Mouse (Mus musculus): ENCODE measurements around the gene Insig1. TPM values are rescaled to one million over a fixed set of nuclear protein-coding genes. Genes with fewer than 3 reads are reported as not detected.

Insig1 gene
- total RNA-seq, 2 experiments from 2014 or later, result 66.4 to 98.6 TPM

DNA sequence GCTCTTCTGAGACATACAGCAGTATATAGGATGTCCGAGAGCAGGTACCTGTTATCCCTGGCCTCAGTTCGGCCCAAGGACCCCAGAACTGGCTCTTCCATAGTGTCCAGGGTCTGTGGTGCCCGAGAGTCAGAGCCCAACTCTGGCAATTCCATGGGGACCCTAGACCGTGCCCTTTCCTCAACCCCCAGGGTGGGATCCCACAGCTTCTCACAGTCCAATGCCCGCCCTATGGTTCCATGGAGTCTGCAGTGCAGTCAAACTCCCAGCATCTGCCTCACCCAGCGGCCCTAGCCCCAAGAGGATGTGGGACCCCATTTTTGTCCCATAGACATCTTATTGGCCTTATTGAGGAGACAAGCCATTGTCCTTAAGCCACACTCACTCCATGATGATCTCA is 36.8 kb downstream of the Insig1 start:
- DNase-seq (ENCODE audit: low spot score in 2 of 2), result no peak
- intact Hi-C loops (cut with DNase I), result no loop called here

DNA sequence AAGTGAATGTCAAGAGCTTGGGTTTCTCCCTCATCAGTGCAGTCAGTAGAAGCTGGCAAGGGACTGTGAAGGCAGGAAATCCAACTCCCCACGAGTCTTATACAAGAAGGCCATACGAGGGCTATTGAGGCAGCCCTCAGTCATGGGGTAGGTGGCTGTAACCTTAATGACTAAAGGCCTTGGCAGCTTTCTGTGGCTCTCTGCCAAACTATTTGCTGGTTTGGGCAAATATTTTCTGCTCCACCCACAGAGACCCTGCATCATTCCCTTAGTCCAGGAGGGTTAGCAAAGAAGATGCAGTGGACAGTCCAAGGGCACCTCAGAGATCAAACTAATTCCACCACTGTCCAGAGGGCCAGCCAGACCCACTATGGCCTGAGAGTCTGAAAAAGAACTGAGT is 39.7 kb downstream of the Insig1 start:
- no peak for DNase-seq (ENCODE audit: low spot score in 2 of 2)

GRCm38 (mm10) chr5:28117251-28117880 is 46.2 kb downstream of the Insig1 start:
- DNase-seq (ENCODE audit: low spot score in 2 of 2), result no peak
- intact Hi-C loops (cut with DNase I), result no loop called here

More for the DNA sequence above, 39.7 kb downstream of the Insig1 start:
- intact Hi-C loops (cut with DNase I), result no loop called here

DNA sequence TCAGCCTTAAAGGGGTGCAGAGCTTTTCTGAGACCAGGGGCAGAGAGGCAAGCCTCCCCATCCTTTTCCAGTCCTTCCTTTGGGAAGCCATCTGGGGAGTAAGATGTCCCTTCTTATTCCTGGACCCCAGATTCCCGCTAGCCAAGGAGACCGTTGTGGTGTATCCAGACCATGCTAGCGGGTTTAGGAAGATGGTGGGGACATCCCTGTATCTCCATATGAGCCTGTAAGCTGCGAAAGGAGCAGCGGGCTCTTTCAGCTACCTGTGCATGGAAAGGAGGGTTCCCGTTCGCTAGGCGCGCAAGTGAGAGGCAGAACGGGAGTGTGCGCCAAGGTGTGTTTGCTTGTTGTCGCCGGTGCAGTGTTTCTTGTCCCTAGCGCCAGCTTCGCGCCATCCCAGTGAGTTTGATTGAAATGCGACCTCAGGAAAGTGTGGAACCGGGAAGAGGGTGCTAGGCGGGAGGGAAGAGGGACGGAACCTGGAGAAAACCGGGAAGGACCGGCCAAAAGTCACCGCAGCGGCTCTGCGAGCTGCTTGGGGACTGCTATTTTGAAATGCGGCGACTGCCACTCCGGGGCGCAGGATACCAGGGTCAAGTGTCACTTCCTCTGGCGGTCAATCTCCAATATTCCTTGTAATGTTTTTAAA is 46.8 kb downstream of the Insig1 start:
- no peak for DNase-seq (ENCODE audit: low spot score in 2 of 2)
- intact Hi-C loops (cut with DNase I), result no loop called here

DNA sequence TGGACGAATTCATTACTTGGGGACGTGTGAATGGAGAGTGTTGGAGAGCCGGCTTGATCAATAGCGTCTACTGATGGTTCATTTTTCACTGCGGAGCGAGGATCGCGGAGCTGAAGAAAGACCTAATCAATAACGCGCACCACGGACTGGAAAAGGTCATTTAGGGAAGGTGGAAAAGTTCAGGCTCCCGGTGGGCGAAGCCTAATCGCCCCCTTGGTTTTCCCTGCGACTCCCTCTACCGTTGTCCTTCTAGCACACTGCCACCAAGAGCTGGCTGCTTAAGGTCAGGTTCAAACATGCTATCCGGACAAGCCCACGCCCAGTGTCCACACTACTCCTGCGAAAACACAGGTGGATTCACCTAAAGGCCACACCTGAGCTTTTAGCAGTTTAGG is 47.4 kb downstream of the Insig1 start:
- intact Hi-C loops (cut with DNase I), result no loop called here
- DNase-seq (ENCODE audit: low spot score in 2 of 2), result no peak

DNA sequence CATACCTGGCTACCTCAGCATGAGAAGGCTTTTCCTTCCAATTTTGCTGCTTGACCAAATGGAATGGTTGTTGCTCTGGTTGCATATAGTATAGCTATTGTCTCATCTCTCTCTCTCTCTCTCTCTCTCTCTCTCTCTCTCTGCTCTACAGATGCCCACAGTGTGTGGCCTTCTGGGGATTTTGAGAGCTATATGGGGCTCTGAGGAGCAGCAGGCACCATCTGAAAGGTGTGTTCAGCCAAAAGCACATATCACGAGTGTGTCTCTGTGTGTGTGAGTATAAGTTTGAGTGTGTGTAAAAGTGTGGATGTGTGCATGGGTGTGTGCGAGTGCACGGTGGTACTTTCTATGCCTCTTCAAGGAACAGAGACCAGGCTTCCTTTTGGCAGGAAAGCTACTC is 48.4 kb downstream of the Insig1 start:
- intact Hi-C loops (cut with DNase I), result no loop called here
- DNase-seq (ENCODE audit: low spot score in 2 of 2), result no peak

DNA sequence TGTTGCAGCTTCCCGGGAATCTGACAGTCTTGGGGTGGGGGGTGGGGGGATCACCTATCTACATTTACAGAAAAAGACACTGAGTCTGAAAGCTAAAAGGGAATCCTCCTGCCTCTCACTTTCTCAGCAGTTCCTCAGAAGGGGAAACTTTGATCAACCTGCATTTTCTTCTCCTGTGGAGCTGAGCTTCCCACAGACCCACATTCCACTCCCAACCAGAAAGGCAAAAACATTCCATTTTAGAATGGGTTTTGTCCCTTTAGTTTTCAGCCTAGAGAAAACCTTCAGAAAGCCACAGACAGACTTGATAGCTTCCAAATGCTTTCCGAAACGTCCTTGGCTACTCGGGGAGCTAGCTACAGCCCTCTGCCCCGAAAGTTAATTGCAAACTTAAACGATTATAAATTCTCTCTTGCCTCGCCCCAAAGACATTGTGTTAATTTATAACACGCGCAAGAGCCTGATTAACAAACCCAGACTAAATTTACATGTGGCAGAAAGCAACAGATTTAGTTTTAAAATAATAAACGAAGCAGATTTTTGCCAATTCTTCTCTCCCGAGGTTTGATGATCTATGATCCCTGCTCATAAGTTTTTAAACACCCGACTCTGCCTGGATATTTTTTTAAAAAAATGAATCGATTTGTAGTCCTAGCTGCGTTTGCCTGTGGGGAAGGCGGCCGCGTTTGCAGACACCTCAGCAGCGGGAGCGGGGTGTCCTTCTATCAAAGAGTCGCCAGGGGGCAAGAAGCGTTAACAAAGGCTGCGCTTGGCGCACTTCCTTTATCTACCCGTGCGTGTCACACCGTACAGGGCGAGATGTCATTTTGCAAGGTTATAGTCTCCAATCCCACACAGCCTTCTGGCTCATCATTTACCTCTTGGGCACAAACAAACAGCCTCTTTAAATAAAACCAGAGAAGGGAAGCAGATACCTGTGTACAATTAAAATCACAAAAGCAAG is 51.6 kb downstream of the Insig1 start:
- intact Hi-C loops (cut with DNase I), result loop anchor here (2.0 to 10.0 kb wide), 3 partner anchors 42 to 1360 kb away; partner anchors contain the start of gene En2
- no peak for DNase-seq (ENCODE audit: low spot score in 2 of 2)

DNA sequence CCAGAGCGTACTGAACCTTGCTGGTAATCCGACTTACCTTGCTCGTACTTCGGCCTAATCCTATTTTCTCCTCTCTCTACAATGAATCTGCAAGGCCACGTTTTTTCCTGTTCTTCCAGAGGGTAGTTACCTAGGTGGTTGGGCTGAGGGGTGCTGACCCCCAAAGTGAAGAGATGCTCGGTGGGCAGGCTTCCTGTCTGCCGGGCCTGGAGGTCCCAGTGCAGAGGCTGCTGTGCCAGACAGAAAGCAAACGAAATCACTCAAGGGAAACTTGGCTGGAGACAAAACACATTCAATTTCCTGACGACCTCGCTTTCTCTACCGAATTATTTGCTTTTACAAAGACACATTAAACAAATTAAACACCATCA is 52.3 kb downstream of the Insig1 start:
- DNase-seq (ENCODE audit: low spot score in 2 of 2), result no peak
- intact Hi-C loops (cut with DNase I), result loop anchor here (2.0 to 10.0 kb wide), 3 partner anchors 41 to 1359 kb away; partner anchors contain the start of gene En2

DNA sequence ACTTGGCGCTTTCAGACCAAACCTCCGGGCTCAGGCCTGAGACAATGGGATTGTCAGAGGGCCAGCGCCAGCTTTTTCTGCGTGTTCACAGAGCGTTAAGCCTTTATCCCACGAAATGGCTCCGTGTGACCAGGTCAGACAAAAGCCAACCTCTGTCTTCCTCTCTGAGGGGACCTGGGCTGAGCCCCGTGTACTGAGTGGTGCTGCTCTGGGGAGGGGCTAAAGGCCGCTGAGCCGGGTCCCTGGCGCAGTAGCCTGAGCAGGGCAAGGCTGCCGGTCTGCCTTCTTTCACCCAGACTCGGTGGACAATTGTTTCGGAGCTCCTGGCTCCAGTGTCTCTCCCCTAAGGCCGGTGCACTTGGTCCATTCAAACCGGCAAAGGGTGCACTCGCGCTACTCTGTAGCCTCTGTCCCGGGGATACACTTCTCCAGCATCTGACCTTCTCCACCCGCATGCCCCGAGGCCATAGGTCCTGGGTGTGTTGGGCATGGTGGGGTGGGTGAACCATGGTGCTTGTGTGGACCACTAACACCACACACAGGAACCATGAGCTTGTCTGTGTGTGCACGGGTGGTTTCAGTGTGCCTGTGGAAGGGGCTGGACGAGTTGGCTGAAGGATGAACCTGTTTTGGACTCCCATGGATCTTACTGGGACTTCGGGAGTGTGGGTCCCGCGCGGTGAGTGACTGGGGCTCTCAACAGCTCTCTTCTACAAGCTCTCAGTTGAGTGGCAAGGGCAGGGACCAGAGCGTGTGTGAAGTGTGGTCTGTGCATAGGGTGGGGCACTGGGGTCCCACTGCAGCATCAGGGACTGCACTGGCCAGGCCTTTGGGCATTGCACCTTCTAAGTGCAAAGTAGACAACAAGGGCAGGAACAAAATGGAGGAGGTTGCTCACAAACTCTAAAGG is 53.4 kb downstream of the Insig1 start:
- intact Hi-C loops (cut with DNase I), result loop anchor here (5.0 to 10.0 kb wide), 2 partner anchors 90 to 1358 kb away; no protein-coding TSS in a partner anchor
- no peak for DNase-seq (ENCODE audit: low spot score in 2 of 2)

Other genes starting within 250 kb of the Insig1 start
- gene Htr5a, start 229.2 kb upstream of the Insig1 start, total RNA-seq (2021), result 10 to 100 TPM; 12.5 to 14.1 TPM
- under 1 TPM; 0.20 to 0.44 TPM for gene En2, start 94.3 kb downstream of the Insig1 start, total RNA-seq (2021)
- gene Cnpy1, start 174.4 kb downstream of the Insig1 start, total RNA-seq (2021), result not detected
- gene Rbm33, start 245.8 kb downstream of the Insig1 start, total RNA-seq (2021), result 10 to 100 TPM; 55.7 to 85.0 TPM